Mouse (Mus musculus) intestine, embryonic 15.5 days (tissue): ENCODE results near the gene Nsa2. TPM values are rescaled to one million over a fixed set of nuclear protein-coding genes. Genes with fewer than 3 reads are reported as not detected.

Experiments used
- ATAC-seq: fragments of 200-750 bp; cut with Nextera tagmentation; 2 replicates; pipeline ENCODE4 v1.8.0; 2017; ENCODE audit warnings: moderate TSS enrichment, moderate library complexity
- H3K27ac ChIP-seq: fragments of 300-500 bp; sonication (generic); 2 replicates; pipeline ENCODE4 v1.5.1; 2015; ENCODE audit warnings: mild to moderate bottlenecking, inconsistent platforms
- H3K27me3 ChIP-seq: fragments of 300-500 bp; sonication (generic); replicated peaks from 2 replicates; pipeline ENCODE4 v1.6.1; 2015; ENCODE audit warnings: inconsistent platforms
- H3K36me3 ChIP-seq: fragments of 300-500 bp; sonication (generic); 2 replicates; pipeline ENCODE4 v1.6.1; 2015; ENCODE audit warnings: inconsistent platforms
- H3K4me1 ChIP-seq: fragments of 300-500 bp; sonication (generic); replicated peaks from 2 replicates; pipeline ENCODE4 v1.6.1; 2015; ENCODE audit warnings: inconsistent platforms
- H3K4me2 ChIP-seq: fragments of 300-500 bp; sonication (generic); replicated peaks from 2 replicates; pipeline ENCODE4 v1.6.1; 2015; ENCODE audit warnings: mild to moderate bottlenecking, inconsistent platforms
- H3K4me3 ChIP-seq: fragments of 300-500 bp; sonication (generic); replicated peaks from 2 replicates; pipeline ENCODE4 v1.5.1; 2015; ENCODE audit warnings: inconsistent platforms
- H3K9ac ChIP-seq: fragments of 300-500 bp; sonication (generic); 2 replicates; pipeline ENCODE4 v1.6.1; 2015; ENCODE audit warnings: inconsistent platforms
- H3K9me3 ChIP-seq: fragments of 300-500 bp; sonication (generic); 2 replicates; pipeline ENCODE4 v1.6.1; 2016; ENCODE audit warnings: inconsistent platforms
- WGBS: fragments of 180-500 bp; shearing (Covaris S2); methylation state at CpG from one replicate; pipeline ENCODE4 v1.1.7; 2015; 5-methylcytosine and 5-hydroxymethylcytosine counted together
- polyA plus RNA-seq: library from polyadenylated mRNA; unstranded; fragments of >200 nt; fragmentation: Nextera tagmentation; extraction: Ambion mirVana; gene quantifications from 2 replicates; pipeline ENCODE4 v1.2.1, GENCODE M21; 2015

The Nsa2 gene
- polyA plus RNA-seq, 1 experiment from 2014 or later, result 58.9 TPM

GRCm38 (mm10) chr13:97080615-97081014, 57.1 kb downstream of the Nsa2 start:
- H3K4me1 ChIP-seq, result no peaks in the 10 kb centered on the region
- H3K27me3 ChIP-seq, result no peaks in the 10 kb centered on the region
- H3K36me3 ChIP-seq, result no peaks in the 10 kb centered on the region
- no peak overlapping the region for H3K27ac ChIP-seq
- no peak for ATAC-seq
- no peak overlapping the region for H3K4me2 ChIP-seq
- no peak overlapping the region for H3K4me3 ChIP-seq
- no peaks in the 10 kb centered on the region for H3K9me3 ChIP-seq
- 94% methylated on average over 3 of the region's 3 CpGs for WGBS
- no peak overlapping the region for H3K9ac ChIP-seq

GRCm38 (mm10) chr13:97080201-97080600, 57.5 kb downstream of the Nsa2 start:
- Histone ChIP-seq H3K4me1 (no peaks in the 10 kb centered on the region), H3K4me2 (no peak overlapping the region), H3K36me3 (no peaks in the 10 kb centered on the region), H3K9me3 (no peaks in the 10 kb centered on the region), H3K4me3 (no peak overlapping the region), H3K27ac (no peak overlapping the region), H3K27me3 (no peaks in the 10 kb centered on the region), H3K9ac (no peak overlapping the region)
- no peak for ATAC-seq
- 72% methylated on average over 2 of the region's 2 CpGs for WGBS

Other genes starting within 250 kb of the Nsa2 start
- gene Gcnt4, start 213.2 kb downstream of the Nsa2 start, polyA plus RNA-seq, result 4.5 and 4.8 TPM in 2 replicates
- gene 1700029F12Rik, start 103.6 kb downstream of the Nsa2 start, polyA plus RNA-seq, result not detected in 2 replicates
- gene Fam169a, start 70.7 kb downstream of the Nsa2 start, polyA plus RNA-seq, result 2.1 and 2.4 TPM in 2 replicates
- gene Gm6169, start 38.7 kb downstream of the Nsa2 start, polyA plus RNA-seq, result 3.8 and 3.9 TPM in 2 replicates
- 34.6 and 35.7 TPM in 2 replicates for gene Gfm2, start within 50 bp of the Nsa2 start, polyA plus RNA-seq
- 93.1 and 94.7 TPM in 2 replicates for gene Hexb, start 60.4 kb upstream of the Nsa2 start, polyA plus RNA-seq
- gene Enc1, start 103.2 kb upstream of the Nsa2 start, polyA plus RNA-seq, result 6.0 and 6.1 TPM in 2 replicates